Mouse (Mus musculus) olfactory bulb, adult 2 months (tissue): ENCODE data around the gene Pla2r1.

Experiments
- CTCF ChIP-seq: fragments of 200-500 bp; IDR thresholded peaks from 2 replicates; pipeline ENCODE4 v1.5.1; 2012; ENCODE audit warnings: low read depth, mild to moderate bottlenecking, low read length, moderate library complexity; ENCODE audit not compliant: insufficient read depth
- POLR2A ChIP-seq: fragments of 200-500 bp; IDR thresholded peaks from 2 replicates; pipeline ENCODE4 v1.6.1; 2012; ENCODE audit warnings: mild to moderate bottlenecking, low read depth, low read length, moderate library complexity; ENCODE audit not compliant: insufficient read depth

DNA sequence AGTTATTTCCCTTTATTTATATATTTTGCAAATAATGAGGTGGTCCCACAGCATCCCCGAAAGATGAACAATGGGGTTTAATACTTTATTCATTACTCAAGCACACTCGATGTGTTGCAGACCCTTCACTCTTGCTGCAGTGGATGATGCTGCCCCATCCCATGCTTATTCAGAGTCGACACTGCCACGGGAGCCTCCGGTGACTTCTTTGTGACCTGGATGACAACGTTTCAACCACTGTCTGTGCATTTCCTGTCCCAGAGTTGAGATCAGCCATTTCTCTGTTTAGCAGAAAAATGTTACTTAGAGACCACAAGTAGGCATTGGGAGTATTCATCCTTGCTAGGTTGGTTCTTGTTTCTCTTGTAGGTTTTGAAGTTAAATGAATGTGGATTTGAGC lies 159.3 kb downstream of the Pla2r1 start:
- TF ChIP-seq CTCF (no peak), POLR2A (no peak)
